Mouse (Mus musculus) layer of hippocampus, adult 6 months (tissue): ENCODE results near the gene Cenpk. TPM values are rescaled to one million over a fixed set of nuclear protein-coding genes. Genes with fewer than 3 reads are reported as not detected.

Experiments
- long read RNA-seq, 2 experiments: library from polyadenylated mRNA; unstranded; transcript quantifications; one replicate each; pipeline ENCODE4 v2.0.0; 2019 to 2020
- polyA plus RNA-seq: library from polyadenylated mRNA; unstranded; fragments of <200 nt; fragmentation: Nextera tagmentation; gene quantifications from 2 replicates; pipeline ENCODE4 v1.2.3, GENCODE M21; 2021

Cenpk gene
- polyA plus RNA-seq, result 2.1 and 3.3 TPM in 2 replicates
- long read RNA-seq, experiment 1, result 0 reads
- long read RNA-seq, experiment 2, result 0 reads

DNA sequence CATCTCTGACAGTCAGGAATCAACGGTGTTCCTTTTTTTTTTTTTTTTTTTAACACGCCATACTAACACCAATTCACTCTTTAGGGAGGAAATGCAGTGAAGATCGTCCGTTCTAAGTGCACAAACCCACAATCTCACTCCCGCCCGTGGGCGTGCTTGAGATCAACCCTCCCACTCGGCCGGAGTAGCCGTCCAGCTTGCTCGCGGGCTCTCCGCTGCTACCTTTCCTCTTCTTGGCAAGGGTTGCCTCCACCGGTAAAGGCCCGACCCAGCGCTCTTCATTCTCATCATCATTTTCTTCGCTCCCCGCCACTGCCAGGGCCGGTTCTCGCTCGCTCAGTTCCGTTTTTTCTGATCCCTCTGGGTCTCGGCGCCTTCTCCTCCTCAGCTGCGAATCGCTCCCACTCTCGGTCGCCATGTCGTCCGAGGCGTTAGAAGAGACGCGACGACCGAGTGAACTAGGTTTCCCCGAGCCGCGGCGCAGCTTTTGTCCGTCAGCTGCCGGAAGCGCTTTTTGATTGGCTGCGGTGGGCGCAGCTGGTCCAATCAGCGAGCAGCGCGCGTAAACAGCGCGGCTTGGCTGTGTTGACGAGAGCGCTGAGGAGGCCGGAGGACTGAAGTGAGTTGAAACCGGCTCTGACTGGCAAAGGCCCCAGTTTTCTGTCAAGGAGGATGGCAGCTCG, at the start of gene Cenpk, which contains the start of gene Ppwd1:
Gene Cenpk, plus strand, starts transcription at position 228 of the 683 bp plus-strand sequence.
Gene Ppwd1, minus strand, starts transcription at position 460 of the 683 bp plus-strand sequence.

GRCm38 (mm10) chr13:104178650-104179121, 49.7 kb upstream of the Cenpk start, which contains the start of gene Trim23:
Trim23 (plus strand) TSS chr13:104178797.

GRCm38 (mm10) chr13:104287366-104288225, 59.2 kb downstream of the Cenpk start, which contains the start of gene Adamts6:
Adamts6 (plus strand) TSS chr13:104287835.

Other genes with a start within 250 kb of the Cenpk start
- 8.6 and 10.8 TPM in 2 replicates for gene Nln, start 119.0 kb upstream of the Cenpk start, polyA plus RNA-seq
- 40.0 and 42.3 TPM in 2 replicates for gene Sgtb, start 118.9 kb upstream of the Cenpk start, polyA plus RNA-seq
- gene Trappc13, start 50.1 kb upstream of the Cenpk start, polyA plus RNA-seq, result 28.0 and 29.4 TPM in 2 replicates
- 26.0 and 32.1 TPM in 2 replicates for gene Trim23, start 49.8 kb upstream of the Cenpk start, polyA plus RNA-seq
- gene Ppwd1, start 232 bp downstream of the Cenpk start, polyA plus RNA-seq, result 3.4 and 4.8 TPM in 2 replicates
- gene Adamts6, start 59.2 kb downstream of the Cenpk start, polyA plus RNA-seq, result 0.09 and 0.15 TPM in 2 replicates